ENCODE assay signal across 19 mouse cellular contexts in the genomic region with DNA sequence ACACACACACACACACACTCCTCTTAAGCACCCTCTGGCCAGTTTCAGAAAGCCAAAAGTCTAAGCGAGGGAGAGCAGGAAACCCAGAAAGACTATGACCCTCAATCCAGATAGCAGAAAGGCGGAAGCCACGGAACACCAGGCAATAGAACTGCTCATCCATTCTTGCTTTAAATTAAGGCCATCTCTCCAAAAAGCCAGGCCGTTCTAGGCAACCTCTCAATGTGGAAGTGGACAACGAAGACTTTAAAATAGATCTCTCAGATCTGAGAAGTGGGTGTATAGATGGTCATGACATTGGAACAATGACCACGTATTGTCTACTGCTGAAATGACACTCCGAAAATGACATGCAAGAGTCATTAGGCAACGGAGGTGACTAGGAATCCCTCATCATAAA. TPM values are rescaled to one million over a fixed set of nuclear protein-coding genes. Genes with fewer than 3 reads are reported as not detected.
DNase-seq lines count a peak whose midpoint lies in the region; ATAC-seq lines count a peak whose summit lies in the region.
"Had no signal": no experiment of that assay in that cellular context is flagged by ENCODE, and none has a peak within 500 bp of the region (broad histone marks: within the 10 kb centered on the region; RNA-seq: fewer than 3 reads in every experiment).

No protein-coding gene starts in this region.

- H3K9ac ChIP-seq in forebrain, embryonic 13.5 days = no peak overlapping the region
- no peak overlapping the region for H3K9ac ChIP-seq in forebrain, embryonic 11.5 days (ENCODE audit: low read length)
- no peak overlapping the region for H3K9ac ChIP-seq in hindbrain, embryonic 16.5 days (ENCODE audit: low read depth, low read length)
- no peak overlapping the region for H3K9ac ChIP-seq in midbrain, embryonic 13.5 days (replicated peaks)
- H3K9ac ChIP-seq in midbrain, embryonic 16.5 days (ENCODE audit: low read depth, low read length) = no peak overlapping the region
- H3K9ac ChIP-seq: heart, embryonic 12.5 days; hindbrain, embryonic 14.5 days had no signal

- H3K27me3 ChIP-seq in forebrain, embryonic 13.5 days = peaks cover 96% of the 10 kb centered on the region
- H3K27me3 ChIP-seq in forebrain, embryonic 11.5 days (ENCODE audit: control insufficient read depth, insufficient read depth, low read length) = peaks cover 88% of the 10 kb centered on the region
- H3K27me3 ChIP-seq in hindbrain, embryonic 10.5 days (ENCODE audit: insufficient read depth, poor library complexity, severe bottlenecking) = peaks cover 100% of the 10 kb centered on the region
- peaks cover 68% of the 10 kb centered on the region for H3K27me3 ChIP-seq in hindbrain, embryonic 16.5 days (replicated peaks; ENCODE audit: control insufficient read depth, insufficient read depth, low read length)
- peaks cover 97% of the 10 kb centered on the region for H3K27me3 ChIP-seq in midbrain, embryonic 13.5 days
- peaks cover 52% of the 10 kb centered on the region for H3K27me3 ChIP-seq in midbrain, embryonic 16.5 days (ENCODE audit: control insufficient read depth, insufficient read depth, low read depth, low read length)

- no peaks in the 10 kb centered on the region for H3K36me3 ChIP-seq in forebrain, embryonic 13.5 days (ENCODE audit: poor library complexity, severe bottlenecking)
- H3K36me3 ChIP-seq in forebrain, embryonic 11.5 days (ENCODE audit: control insufficient read depth, insufficient read depth, low read length) = no peaks in the 10 kb centered on the region
- no peaks in the 10 kb centered on the region for H3K36me3 ChIP-seq in hindbrain, embryonic 10.5 days
- H3K36me3 ChIP-seq in hindbrain, embryonic 16.5 days (ENCODE audit: control insufficient read depth, insufficient read depth, low read length) = no peaks in the 10 kb centered on the region
- H3K36me3 ChIP-seq in midbrain, embryonic 13.5 days = no peaks in the 10 kb centered on the region
- H3K36me3 ChIP-seq in midbrain, embryonic 16.5 days (ENCODE audit: control insufficient read depth, insufficient read depth, low read length) = no peaks in the 10 kb centered on the region
- H3K36me3 ChIP-seq: heart, embryonic 12.5 days had no signal

- peak overlapping the region; percentile 20; the same call in 1 of the 2 replicates for H3K4me2 ChIP-seq in forebrain, embryonic 13.5 days
- H3K4me2 ChIP-seq in forebrain, embryonic 11.5 days (ENCODE audit: low read depth, low read length, severe bottlenecking) = no peak overlapping the region
- no peak overlapping the region for H3K4me2 ChIP-seq in hindbrain, embryonic 16.5 days (ENCODE audit: low read length)
- peak overlapping the region; percentile 14; the same call in 1 of the 2 replicates for H3K4me2 ChIP-seq in midbrain, embryonic 13.5 days (replicated peaks)
- H3K4me2 ChIP-seq in midbrain, embryonic 16.5 days (ENCODE audit: low read length) = no peak overlapping the region

- no peak overlapping the region for H3K27ac ChIP-seq in forebrain, embryonic 13.5 days
- H3K27ac ChIP-seq in forebrain, embryonic 11.5 days (ENCODE audit: low read depth, low read length) = no peak overlapping the region
- H3K27ac ChIP-seq in hindbrain, embryonic 10.5 days = no peak overlapping the region
- no peak overlapping the region for H3K27ac ChIP-seq in hindbrain, embryonic 16.5 days (ENCODE audit: low read depth, low read length)
- no peak overlapping the region for H3K27ac ChIP-seq in midbrain, embryonic 13.5 days
- no peak overlapping the region for H3K27ac ChIP-seq in midbrain, embryonic 16.5 days (ENCODE audit: low read length)
- H3K27ac ChIP-seq: hindbrain, embryonic 14.5 days had no signal

- H3K4me3 ChIP-seq in forebrain, embryonic 13.5 days = no peak overlapping the region
- H3K4me3 ChIP-seq in forebrain, embryonic 11.5 days (ENCODE audit: low read depth, low read length) = no peak overlapping the region
- H3K4me3 ChIP-seq in hindbrain, embryonic 10.5 days = no peak overlapping the region
- no peak overlapping the region for H3K4me3 ChIP-seq in hindbrain, embryonic 16.5 days (ENCODE audit: low read length)
- H3K4me3 ChIP-seq in midbrain, embryonic 13.5 days (replicated peaks) = no peak overlapping the region
- no peak overlapping the region for H3K4me3 ChIP-seq in midbrain, embryonic 16.5 days (ENCODE audit: low read depth, low read length)

- 13% methylated on average over 8 of the region's 8 CpGs for WGBS in forebrain, embryonic 13.5 days
- 5% methylated on average over 8 of the region's 8 CpGs for WGBS in forebrain, embryonic 11.5 days
- WGBS in hindbrain, embryonic 10.5 days = 2% methylated on average over 8 of the region's 8 CpGs
- WGBS in hindbrain, embryonic 16.5 days = 6% methylated on average over 8 of the region's 8 CpGs
- WGBS in midbrain, embryonic 13.5 days = 4% methylated on average over 8 of the region's 8 CpGs
- WGBS in midbrain, embryonic 16.5 days = 3% methylated on average over 8 of the region's 8 CpGs

- peaks cover 34% of the 10 kb centered on the region for H3K4me1 ChIP-seq in forebrain, embryonic 13.5 days
- H3K4me1 ChIP-seq in forebrain, embryonic 11.5 days (replicated peaks; ENCODE audit: control insufficient read depth, insufficient read depth, low read length) = peaks cover 20% of the 10 kb centered on the region
- H3K4me1 ChIP-seq in hindbrain, embryonic 10.5 days (replicated peaks) = peaks cover 36% of the 10 kb centered on the region
- H3K4me1 ChIP-seq in hindbrain, embryonic 16.5 days (ENCODE audit: control insufficient read depth, insufficient read depth, low read depth, low read length) = peaks cover 14% of the 10 kb centered on the region
- H3K4me1 ChIP-seq in midbrain, embryonic 13.5 days (replicated peaks) = peaks cover 36% of the 10 kb centered on the region
- peaks cover 10% of the 10 kb centered on the region for H3K4me1 ChIP-seq in midbrain, embryonic 16.5 days (ENCODE audit: control insufficient read depth, insufficient read depth, low read length)

- H3K9me3 ChIP-seq in forebrain, embryonic 13.5 days (replicated peaks) = no peaks in the 10 kb centered on the region
- H3K9me3 ChIP-seq in forebrain, embryonic 11.5 days (ENCODE audit: control insufficient read depth, low read length) = no peaks in the 10 kb centered on the region
- H3K9me3 ChIP-seq in hindbrain, embryonic 10.5 days = no peaks in the 10 kb centered on the region
- no peaks in the 10 kb centered on the region for H3K9me3 ChIP-seq in hindbrain, embryonic 16.5 days (ENCODE audit: control insufficient read depth, low read length)
- no peaks in the 10 kb centered on the region for H3K9me3 ChIP-seq in midbrain, embryonic 13.5 days
- H3K9me3 ChIP-seq in midbrain, embryonic 16.5 days (replicated peaks; ENCODE audit: control insufficient read depth, low read length, poor library complexity, severe bottlenecking) = no peaks in the 10 kb centered on the region; the same call in 1 of the 2 replicates
- H3K9me3 ChIP-seq: heart, embryonic 12.5 days had no signal

- ATAC-seq in forebrain, embryonic 13.5 days = no peak
- ATAC-seq in forebrain, embryonic 11.5 days (replicated peaks; ENCODE audit: low FRiP score) = no peak
- no peak for ATAC-seq in hindbrain, embryonic 16.5 days
- no peak for ATAC-seq in midbrain, embryonic 13.5 days
- ATAC-seq in midbrain, embryonic 16.5 days = no peak
- ATAC-seq: CD4-positive, CD25-positive, alpha-beta regulatory T cell, adult 4 months; intestine, embryonic 16.5 days had no signal

- peak; percentile 41 for DNase-seq in embryo, embryonic 10.5 days (ENCODE audit: low spot score)
- DNase-seq in embryo, embryonic 9.5 days (ENCODE audit: extremely low spot score) = no peak
- DNase-seq in forebrain, embryonic 11.5 days (ENCODE audit: low spot score) = no peak
- DNase-seq in hindbrain, embryonic 10.5 days (ENCODE audit: low spot score) = peak; percentile 18
- DNase-seq: adrenal gland, adult 8-10 months; adrenal gland, postnatal 36 days; B cell, adult 2 months; cerebellum, adult 2 months; gastrocnemius, postnatal 36 days; heart, adult 18-20 months; heart, postnatal 10 days had no signal

RNA-seq across cellular contexts. Expression of a gene that starts 19.1 kb away (rescaled TPM):
- 14.2 and 20.7 TPM in 2 replicates for polyA plus RNA-seq in forebrain, embryonic 13.5 days (2015; fragmentation: Nextera tagmentation; extraction: Ambion mirVana)
- polyA plus RNA-seq in forebrain, embryonic 11.5 days (2014; fragmentation: Nextera tagmentation; extraction: Ambion mirVana) = 14.9 and 15.7 TPM in 2 replicates
- polyA plus RNA-seq in hindbrain, embryonic 10.5 days (2016; fragmentation: Nextera tagmentation; extraction: Ambion mirVana) = 6.0 and 9.6 TPM in 2 replicates
- polyA plus RNA-seq in hindbrain, embryonic 16.5 days (2015; fragmentation: Nextera tagmentation; extraction: Ambion mirVana) = 15.3 and 19.2 TPM in 2 replicates
- 39.8 and 49.1 TPM in 2 replicates for polyA plus RNA-seq in midbrain, embryonic 13.5 days (2015; fragmentation: Nextera tagmentation; extraction: Ambion mirVana)
- 26.0 and 40.4 TPM in 2 replicates for polyA plus RNA-seq in midbrain, embryonic 16.5 days (2015; fragmentation: Nextera tagmentation; extraction: Ambion mirVana)

Comparison
In these comparisons a context has a peak if more than half of its experiments do, and no peak if none do; other contexts are left out.
1. DNase-seq: peak in embryo, embryonic 10.5 days (single experiment) and hindbrain, embryonic 10.5 days (single experiment); none in embryo, embryonic 9.5 days (single experiment) and forebrain, embryonic 11.5 days (single experiment).
2. H3K4me2 ChIP-seq: peak in forebrain, embryonic 13.5 days (single experiment) and midbrain, embryonic 13.5 days (single experiment); none in forebrain, embryonic 11.5 days (single experiment), hindbrain, embryonic 16.5 days (single experiment) and midbrain, embryonic 16.5 days (single experiment).